Mouse (Mus musculus) kidney, postnatal 4 days (tissue): ENCODE data around the gene Eif3a.

ENCODE experiments used
- DNase-seq, 2 experiments: peaks; one replicate each; pipeline ENCODE4 v3.0.0; 2021; ENCODE audit warnings: mixed read lengths in 2 of 2

Gene Eif3a

DNA sequence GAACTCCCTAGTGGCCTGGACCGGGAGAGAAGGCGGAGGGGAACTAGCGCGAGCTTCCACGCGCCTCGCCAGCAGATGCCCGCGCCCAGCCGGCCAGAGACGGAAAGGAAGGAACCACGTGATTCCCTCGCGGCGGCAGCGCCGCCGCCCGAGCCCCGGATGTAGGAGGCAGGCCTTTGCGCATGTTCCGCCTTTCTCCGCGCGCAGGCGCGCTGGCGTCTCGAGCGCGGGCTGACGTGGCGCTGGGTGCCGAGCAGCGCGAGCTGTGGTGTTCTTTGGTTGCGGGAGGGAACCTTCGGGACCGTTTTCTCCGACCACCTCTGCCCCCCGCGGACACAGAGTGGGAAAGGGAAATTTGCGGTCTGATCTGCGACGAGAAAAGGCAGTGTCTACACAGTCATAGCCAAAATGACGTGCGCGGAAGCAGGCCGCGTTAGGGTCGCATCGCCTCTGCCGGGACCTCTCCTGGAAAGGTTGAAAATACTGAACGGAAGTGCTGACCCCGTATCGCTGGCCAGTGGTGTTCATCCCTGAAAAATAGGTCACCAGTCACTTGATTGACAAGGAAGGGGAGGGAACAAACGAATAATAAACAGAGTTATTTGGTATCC is at the start of gene Eif3a:
Eif3a (minus strand) TSS at position 108 of the 611 bp plus-strand sequence.
- DNase-seq = peak; percentile 95 to 97

DNA sequence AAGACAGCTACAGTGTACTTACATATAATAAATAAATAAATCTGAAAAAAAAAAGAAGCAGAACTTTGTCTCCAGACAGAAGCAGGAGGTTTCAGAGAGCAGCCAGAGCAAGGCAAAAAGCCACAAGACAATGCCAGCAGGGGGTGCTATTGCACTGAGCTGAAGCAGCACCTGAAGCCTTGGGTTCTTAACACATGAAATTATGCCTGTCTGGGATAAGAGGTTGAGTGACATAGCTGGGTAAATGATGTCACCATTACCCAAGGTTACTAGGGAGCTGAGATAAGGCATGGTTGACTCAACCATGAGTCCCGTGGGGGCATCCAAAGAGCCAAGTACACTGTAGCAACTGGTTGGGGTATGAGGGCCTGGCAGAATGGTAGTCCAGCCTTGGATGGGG is 47.3 kb upstream of the Eif3a start:
- peak; percentile 84 to 85 for DNase-seq

GRCm38 (mm10) chr19:60818677-60819076 is 28.2 kb upstream of the Eif3a start:
- DNase-seq = no peak

GRCm38 (mm10) chr19:60813133-60813532 is 22.7 kb upstream of the Eif3a start:
- no peak for DNase-seq

DNA sequence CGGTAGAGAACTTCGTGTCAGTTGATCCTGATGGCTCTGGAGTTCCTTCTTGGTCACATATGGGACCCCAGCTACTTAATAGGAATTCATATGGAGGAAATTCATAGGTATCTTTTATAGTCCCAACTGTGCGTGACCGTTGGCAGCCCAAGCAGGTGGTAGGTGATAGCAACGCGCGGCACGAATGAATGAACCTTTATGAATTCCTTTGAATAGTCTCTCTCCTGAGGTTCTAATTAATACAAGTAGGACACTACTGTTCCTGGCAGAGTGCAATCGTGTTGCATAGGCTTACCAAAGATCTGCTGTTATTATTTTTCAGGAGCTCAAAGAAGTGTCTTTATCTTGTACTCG is 21.6 kb upstream of the Eif3a start:
- DNase-seq = no peak

- peak; percentile 92 to 96 for DNase-seq
These were observed 20.9 kb upstream of the Eif3a start, which contains the start of gene Fam45a for GRCm38 (mm10) chr19:60811098-60812035. Gene Fam45a (plus strand): TSS chr19:60811585.

DNA sequence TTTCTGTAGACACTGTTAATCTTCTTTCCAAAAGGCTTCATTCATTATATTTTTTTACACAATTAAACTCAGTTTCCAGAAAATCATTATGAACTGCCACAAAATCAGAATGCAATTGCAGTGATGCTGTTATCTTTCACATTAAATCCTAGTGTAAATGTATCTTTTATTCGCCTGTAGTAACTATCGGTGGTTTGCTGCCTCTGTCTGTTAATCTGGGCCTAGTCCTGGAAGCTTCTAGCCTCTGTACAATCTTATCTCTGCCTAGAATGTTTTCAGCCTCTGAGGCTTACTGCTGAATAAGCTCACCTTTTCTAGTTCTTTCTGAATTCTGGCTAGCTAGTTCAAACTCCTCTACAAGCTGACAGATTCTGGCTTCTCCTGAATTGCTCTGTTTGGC is 19.5 kb upstream of the Eif3a start:
- DNase-seq = no peak

DNA sequence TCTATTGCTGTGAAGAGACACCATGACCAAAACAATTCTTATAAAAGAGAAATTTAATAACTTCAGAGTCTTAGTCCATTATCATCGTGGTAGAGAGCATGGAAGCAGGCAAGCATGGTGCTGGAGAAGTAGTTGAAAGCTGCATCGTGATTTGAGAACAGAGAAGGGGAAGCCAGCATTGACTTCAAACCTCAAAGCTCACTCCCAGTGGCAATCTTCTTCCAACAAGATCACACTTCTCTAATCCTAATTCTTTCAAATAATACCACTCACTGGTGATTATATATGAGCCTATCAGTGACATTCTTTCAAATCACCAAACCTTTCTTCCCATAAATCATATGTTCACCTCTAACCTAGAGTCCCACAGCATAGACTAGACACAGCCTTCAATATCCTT is 14.4 kb upstream of the Eif3a start:
- DNase-seq = no peak

DNA sequence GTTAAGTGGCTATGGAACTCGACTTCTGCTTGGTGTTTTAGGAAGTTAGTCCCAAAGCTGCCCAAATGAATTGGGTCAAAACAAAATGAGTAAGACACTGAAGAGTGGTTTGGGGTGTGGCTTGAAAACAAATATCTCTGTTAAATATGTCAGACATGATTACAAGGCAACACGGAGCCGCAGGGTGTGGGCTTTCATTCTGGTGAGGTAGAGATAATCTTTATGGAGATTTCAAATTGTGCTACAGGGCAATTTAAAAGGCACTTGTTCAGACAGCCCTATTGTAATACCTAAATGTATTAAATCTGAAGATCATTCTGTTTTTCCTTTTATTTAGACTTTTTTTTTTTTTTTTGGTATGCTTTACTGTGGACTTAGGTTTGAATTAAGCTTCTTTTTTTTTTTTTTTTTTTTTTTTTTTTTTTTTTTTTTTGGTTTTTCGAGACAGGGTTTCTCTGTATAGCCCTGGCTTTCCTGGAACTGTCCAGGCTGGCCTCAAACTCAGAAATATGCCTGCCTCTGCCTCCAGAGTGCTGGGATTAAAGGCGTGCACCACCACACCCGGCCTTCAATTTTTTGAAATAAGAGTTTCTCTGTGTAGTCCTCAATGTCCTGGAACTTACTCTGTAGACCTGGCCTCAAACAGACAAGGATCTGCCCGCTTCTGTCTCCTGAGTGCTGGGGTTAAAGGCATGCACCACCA is 9.6 kb upstream of the Eif3a start:
- no peak for DNase-seq

DNA sequence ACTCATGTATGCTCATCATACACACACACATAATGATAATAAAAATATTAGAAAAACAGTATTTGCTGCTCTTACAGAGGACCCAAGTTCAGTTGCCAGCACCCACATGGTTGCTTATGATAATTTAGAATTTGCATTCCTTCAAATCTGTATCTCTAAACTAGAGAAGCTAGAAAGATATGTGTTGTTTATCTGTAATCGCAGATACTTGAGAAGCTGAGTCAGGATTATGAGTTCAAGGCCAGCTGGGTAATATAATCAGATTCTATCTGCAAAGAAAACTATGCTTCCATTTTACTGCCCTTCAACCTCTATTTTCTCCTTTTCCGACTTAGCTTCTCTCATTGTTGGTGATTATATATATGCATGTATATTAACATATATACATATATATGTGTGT is 7.0 kb upstream of the Eif3a start:
- DNase-seq = no peak

DNA sequence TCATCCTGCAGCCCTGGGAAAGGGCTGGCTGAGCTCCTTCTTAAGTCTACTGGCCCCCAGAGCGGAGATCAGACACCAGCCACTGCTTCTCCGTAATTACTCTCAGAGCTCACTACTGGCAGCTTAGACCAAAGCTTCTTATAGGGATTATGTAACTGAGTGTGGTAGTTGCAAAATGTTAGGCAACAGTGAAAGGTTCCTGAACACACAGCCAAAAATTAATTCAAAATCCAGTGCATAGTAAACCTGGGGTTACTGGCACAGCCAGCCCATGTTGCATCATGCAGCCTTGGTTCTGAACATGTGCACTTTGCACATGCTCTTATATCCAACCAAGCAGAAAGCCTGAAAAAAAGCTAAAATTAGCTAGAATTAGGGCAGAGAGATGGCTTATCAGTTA is 4.8 kb upstream of the Eif3a start:
- no peak for DNase-seq

DNA sequence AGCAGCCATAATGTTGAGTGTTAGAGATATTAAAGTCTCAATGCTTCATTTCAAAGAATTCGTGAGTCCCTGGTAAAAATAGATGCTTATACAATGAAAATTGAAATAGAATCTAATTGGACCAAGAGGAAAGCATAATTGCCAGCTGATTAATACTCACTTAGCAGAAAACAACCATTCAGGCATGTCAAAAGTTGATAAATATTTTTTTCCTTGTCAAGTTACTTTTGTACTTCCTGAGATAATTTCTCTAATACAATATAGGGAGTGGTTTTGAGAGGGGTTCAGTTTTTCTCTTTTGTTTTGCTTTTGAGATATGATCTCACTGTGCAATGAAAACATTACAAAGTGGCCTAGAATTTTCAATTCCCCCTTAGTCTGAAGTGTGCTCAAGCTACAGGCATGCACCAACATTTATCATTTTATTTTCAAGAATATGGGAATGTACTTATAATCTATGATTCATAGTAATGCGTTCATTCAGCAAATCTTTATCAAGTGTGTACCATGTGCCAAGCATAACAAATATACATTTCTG is 2.8 kb upstream of the Eif3a start:
- DNase-seq = no peak

DNA sequence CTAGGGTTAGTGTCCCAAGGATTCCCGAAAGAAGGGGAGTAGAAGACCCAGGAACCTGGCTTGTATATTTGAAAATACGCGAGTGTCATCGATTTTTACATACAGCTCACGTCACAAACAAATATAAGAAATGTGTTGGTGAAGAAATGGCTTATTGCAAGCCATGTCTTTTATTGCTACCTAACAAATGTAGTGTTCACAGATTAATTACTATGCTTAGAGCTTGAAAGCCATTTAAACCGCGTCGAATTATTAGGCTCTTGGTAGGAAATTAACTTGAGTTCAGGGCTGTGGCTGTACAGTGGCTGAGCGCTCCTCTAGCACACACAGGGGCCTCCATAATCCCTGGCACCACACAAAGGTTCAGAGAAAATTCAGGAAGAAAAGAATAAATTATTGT is 706 bp upstream of the Eif3a start:
- no peak for DNase-seq

- peak; percentile 66 to 83 for DNase-seq
These were observed 445 bp downstream of the Eif3a start for GRCm38 (mm10) chr19:60789919-60790506.

DNA sequence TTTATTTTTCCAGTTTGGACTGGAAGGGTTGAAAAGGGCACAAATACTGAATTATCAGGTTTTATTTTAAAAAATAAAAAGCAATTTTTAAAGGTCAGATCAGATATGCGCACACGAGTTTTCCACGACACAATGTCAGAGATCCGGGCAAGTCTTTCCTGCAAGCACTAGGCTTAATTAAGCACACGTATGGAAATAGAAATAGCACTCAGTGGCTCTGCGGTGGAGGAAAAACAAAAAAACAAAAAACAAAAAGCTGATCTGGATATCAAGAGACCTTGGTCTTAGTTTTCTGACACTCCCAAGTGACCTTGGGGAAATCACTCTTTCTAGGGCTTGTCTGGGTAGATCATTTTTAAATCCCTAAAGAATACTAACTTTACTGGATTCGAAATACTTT is 1.0 kb downstream of the Eif3a start:
- no peak for DNase-seq

- no peak for DNase-seq
These were observed 2.1 kb downstream of the Eif3a start for GRCm38 (mm10) chr19:60788214-60788960.

DNA sequence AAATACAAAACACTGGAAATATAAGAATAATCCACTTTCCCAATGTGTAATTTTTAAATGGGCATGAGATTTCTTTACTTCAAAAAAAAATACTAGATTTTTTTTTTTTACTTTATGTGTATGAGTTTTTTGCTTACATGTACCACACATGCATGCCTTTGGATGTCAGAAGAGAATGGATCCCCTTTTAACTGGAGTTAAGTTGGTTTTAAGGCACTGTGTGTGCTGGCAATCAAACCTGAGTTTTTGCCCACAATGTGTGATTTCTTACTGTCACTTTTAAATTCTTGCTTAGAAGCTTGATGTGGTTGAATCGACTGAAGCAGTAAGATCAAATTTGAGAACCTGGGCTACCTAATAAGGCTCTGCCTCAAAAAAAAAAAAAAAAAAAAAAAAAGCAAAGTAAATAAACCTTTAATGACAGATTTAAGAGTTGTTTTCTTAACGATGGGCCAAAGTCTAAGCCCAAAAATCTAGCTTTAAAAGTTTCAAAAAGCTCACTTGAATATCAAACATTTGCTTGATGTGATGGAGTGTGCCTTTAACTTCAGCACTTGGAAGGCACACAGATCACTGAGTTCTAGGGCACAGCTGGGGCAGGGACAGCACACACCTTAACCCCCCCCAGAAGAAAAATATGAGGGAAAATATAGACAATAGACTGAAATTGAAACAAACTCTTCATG is 2.9 kb downstream of the Eif3a start:
- DNase-seq = no peak

DNA sequence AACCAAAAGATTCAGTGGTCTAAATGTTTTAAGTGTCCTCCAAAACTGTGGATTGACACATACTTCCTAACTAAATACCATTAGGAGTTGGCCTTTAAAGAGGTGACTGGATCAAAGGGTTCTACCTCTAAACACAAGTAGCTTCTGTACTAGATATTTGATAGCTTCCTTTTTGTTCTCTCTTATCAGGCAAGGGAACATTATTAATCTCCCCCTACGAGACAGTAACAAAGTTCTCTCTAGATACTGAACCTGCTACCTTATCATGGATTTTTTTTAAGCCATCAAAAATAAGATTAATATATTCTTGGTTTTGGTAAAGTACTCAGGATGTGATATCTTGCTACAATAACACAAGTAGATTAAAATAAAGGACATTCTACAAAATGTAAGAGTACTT is 5.7 kb downstream of the Eif3a start:
- no peak for DNase-seq

- no peak for DNase-seq
These were observed 8.4 kb downstream of the Eif3a start for GRCm38 (mm10) chr19:60782034-60782433.

- DNase-seq = no peak
These were observed 17.1 kb downstream of the Eif3a start for GRCm38 (mm10) chr19:60773366-60773765.
